Comparison of ENCODE assay signal across 17 mouse cellular contexts in the genomic region with DNA sequence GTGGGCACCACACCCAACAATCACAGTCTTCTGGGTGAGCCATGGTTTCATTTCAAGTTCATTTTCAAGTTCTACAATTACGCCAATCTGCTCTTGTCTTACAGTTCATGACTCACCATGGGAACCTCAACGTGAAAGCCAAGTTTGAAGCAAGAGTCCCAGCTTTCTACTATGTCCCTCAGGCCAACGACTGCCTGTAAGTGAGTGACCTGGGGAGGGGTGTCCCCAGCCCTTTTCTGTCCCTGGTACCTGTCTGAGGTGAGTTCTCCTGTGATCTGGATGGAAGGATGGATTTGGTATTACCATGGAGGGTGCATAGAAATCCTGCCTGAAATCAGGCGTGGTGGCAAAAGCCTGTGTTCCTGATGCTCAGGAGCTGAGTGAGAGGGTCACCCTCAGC. TPM values are rescaled to one million over a fixed set of nuclear protein-coding genes. Genes with fewer than 3 reads are reported as not detected.
"Had no signal": no experiment of that assay in that cellular context is flagged by ENCODE, and none has a peak within 500 bp of the region (broad histone marks: within the 10 kb centered on the region; RNA-seq: fewer than 3 reads in every experiment).

No protein-coding gene starts in this region.

- ATAC-seq: midbrain, embryonic 16.5 days had no signal

- H3K36me3 ChIP-seq: midbrain, embryonic 10.5 days; midbrain, embryonic 12.5 days; neural tube, embryonic 13.5 days had no signal

- H3K9ac ChIP-seq: lung, embryonic 14.5 days; midbrain, embryonic 12.5 days; neural tube, embryonic 13.5 days had no signal

- DNase-seq: lung, adult 18-20 months; lung, embryonic 14.5 days; lung, postnatal 10 days; lung, postnatal 4 days; midbrain, embryonic 14.5 days; right cerebral cortex, postnatal 25 days; right cerebral cortex, postnatal 4 days; spleen, adult 18-20 months; thymus, adult 18-20 months; thymus, postnatal 14 days; thymus, postnatal 36 days had no signal

- H3K27ac ChIP-seq: midbrain, embryonic 10.5 days; midbrain, embryonic 12.5 days; neural tube, embryonic 13.5 days had no signal

- H3K4me3 ChIP-seq: midbrain, embryonic 10.5 days; midbrain, embryonic 12.5 days; myocyte; neural tube, embryonic 13.5 days had no signal

- H3K9me3 ChIP-seq: midbrain, embryonic 10.5 days; midbrain, embryonic 12.5 days; neural tube, embryonic 13.5 days had no signal

- H3K4me2 ChIP-seq: lung, embryonic 14.5 days; midbrain, embryonic 12.5 days; neural tube, embryonic 13.5 days had no signal

RNA-seq across cellular contexts. Expression of a gene that starts 2.9 kb away (rescaled TPM):
- total RNA-seq: megakaryocyte-erythroid progenitor cell, adult 5-6 weeks had no signal
